Mouse (Mus musculus) activated CD4-positive, CD25-positive, alpha-beta regulatory T cell, adult 9 weeks (primary cell): Measurements from ENCODE around the gene Ccdc3. TPM values are rescaled to one million over a fixed set of nuclear protein-coding genes. Genes with fewer than 3 reads are reported as not detected.

Source experiments
- polyA plus RNA-seq: library from polyadenylated mRNA; unstranded; fragments of 100-300 nt; shearing (Covaris generic); gene quantifications from one replicate; pipeline ENCODE4 v1.2.1, GENCODE M21; 2017

The Ccdc3 gene
- polyA plus RNA-seq, result not detected

DNA sequence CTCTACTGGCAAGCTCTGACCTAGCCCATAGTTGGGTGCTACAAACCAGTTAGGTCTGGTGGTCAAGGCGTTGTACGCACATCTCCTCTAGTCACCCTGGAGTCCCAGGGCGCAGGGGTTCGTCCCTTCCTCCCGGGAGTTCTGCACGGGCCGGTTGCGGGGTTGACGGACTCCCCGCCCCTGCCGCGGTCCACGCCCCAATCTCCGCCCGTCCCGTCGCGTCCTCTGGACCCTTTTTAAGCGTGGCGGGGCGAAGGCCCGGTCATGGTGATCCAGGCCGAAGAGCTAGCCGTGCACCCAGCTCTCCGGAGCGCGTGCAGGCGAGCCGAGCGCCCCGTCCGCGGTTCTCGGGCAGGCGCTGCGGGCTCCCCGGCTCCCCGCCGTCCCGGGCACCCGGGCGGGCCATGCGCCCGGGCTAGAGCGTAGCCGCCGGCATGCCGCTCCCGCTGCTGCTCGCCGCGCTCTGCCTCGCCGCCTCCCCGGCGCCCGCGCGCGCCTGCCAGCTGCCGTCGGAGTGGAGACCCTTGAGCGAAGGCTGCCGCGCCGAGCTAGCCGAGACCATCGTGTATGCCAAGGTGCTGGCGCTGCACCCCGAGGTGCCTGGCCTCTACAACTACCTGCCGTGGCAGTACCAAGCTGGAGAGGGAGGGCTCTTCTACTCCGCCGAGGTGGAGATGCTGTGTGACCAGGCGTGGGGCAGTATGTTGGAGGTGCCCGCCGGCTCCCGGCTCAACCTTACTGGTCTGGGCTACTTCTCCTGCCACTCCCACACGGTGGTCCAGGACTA, at the start of gene Ccdc3:
TSS of gene Ccdc3 (plus strand) at position 277 of the 787 bp plus-strand sequence.

Other genes with a start within 250 kb of the Ccdc3 start
- gene Phyh, start 218.8 kb upstream of the Ccdc3 start, polyA plus RNA-seq, result 91.9 TPM
- not detected for gene Ucma, start 161.7 kb upstream of the Ccdc3 start, polyA plus RNA-seq
- 3.9 TPM for gene Mcm10, start 125.0 kb upstream of the Ccdc3 start, polyA plus RNA-seq
- gene Optn, start 73.7 kb upstream of the Ccdc3 start, polyA plus RNA-seq, result 2.1 TPM